Mouse (Mus musculus) MEL (cell line): Measurements from ENCODE around the gene Sart3. TPM values are rescaled to one million over a fixed set of nuclear protein-coding genes. Genes with fewer than 3 reads are reported as not detected.

Experiments
- DNase-seq: peaks from one replicate; pipeline ENCODE4 v3.0.0; 2011; ENCODE audit warnings: low read depth, low spot score
- H3K27ac ChIP-seq: 2 replicates; pipeline ENCODE4 v1.5.1; 2012; ENCODE audit warnings: low read depth, mild to moderate bottlenecking, control low read depth, low read length, moderate library complexity; ENCODE audit not compliant: control insufficient read depth
- H3K27me3 ChIP-seq, 2 experiments: fragments of 150-350 bp in 1 of 2; sonication (generic) in 1 of 2; 2 replicates each; pipeline ENCODE4 v1.6.1; 2012; ENCODE audit warnings: low read length in 2 of 2, mild to moderate bottlenecking in 2 of 2, improper control_type of control experiment in 1 of 2, moderate library complexity in 1 of 2; ENCODE audit not compliant: insufficient read depth in 2 of 2, control insufficient read depth in 1 of 2
- H3K36me3 ChIP-seq, 2 experiments: 2 replicates each; pipeline ENCODE4 v1.6.1; 2012 to 2014; ENCODE audit warnings: low read length in 2 of 2, improper control_type of control experiment in 1 of 2, inconsistent platforms in 1 of 2, mild to moderate bottlenecking in 1 of 2; ENCODE audit not compliant: insufficient read depth in 2 of 2, control insufficient read depth in 1 of 2
- H3K4me1 ChIP-seq, 2 experiments: fragments of 150-350 bp in 1 of 2; sonication (generic) in 1 of 2; 2 replicates each; pipeline ENCODE4 v1.6.1; 2012; ENCODE audit warnings: low read length in 2 of 2, improper control_type of control experiment in 1 of 2, mild to moderate bottlenecking in 1 of 2; ENCODE audit not compliant: insufficient read depth in 2 of 2, control insufficient read depth in 1 of 2
- H3K4me3 ChIP-seq, 2 experiments: fragments of 150-350 bp in 1 of 2; sonication (generic) in 1 of 2; 2 replicates each; pipeline ENCODE4 v1.5.1; 2012; ENCODE audit warnings: low read depth in 2 of 2, low read length in 2 of 2, mild to moderate bottlenecking in 2 of 2, moderate library complexity in 2 of 2, control low read depth in 1 of 2, improper control_type of control experiment in 1 of 2; ENCODE audit not compliant: control insufficient read depth in 1 of 2, insufficient read depth in 1 of 2
- H3K79me2 ChIP-seq: 2 replicates; pipeline ENCODE4 v1.6.1; 2012; ENCODE audit warnings: mild to moderate bottlenecking, low read length, moderate library complexity; ENCODE audit not compliant: control insufficient read depth, poor library complexity, insufficient read depth
- H3K9ac ChIP-seq: 2 replicates; pipeline ENCODE4 v1.6.1; 2012; ENCODE audit warnings: low read depth, mild to moderate bottlenecking, control low read depth, low read length, moderate library complexity; ENCODE audit not compliant: control insufficient read depth, poor library complexity, severe bottlenecking
- H3K9me3 ChIP-seq: fragments of 150-350 bp; sonication (generic); replicated peaks from 2 replicates; pipeline ENCODE4 v1.6.1; 2012; ENCODE audit warnings: mild to moderate bottlenecking, low read length, improper control_type of control experiment, moderate library complexity; ENCODE audit not compliant: insufficient read depth
- ELF1 ChIP-seq: IDR thresholded peaks from 2 replicates; pipeline ENCODE4 v1.6.1; 2014; ENCODE audit warnings: low read depth, mild to moderate bottlenecking, inconsistent platforms, low read length, improper control_type of control experiment, moderate library complexity
- GATA1 ChIP-seq: IDR thresholded peaks from 2 replicates; pipeline ENCODE4 v1.6.1; 2011; ENCODE audit warnings: low read depth, low read length, improper control_type of control experiment
- KAT2A ChIP-seq: conservative IDR thresholded peaks from 2 replicates; pipeline ENCODE4 v1.6.1; 2012; ENCODE audit warnings: low read depth, low read length, improper control_type of control experiment, inconsistent platforms
- MAZ ChIP-seq: IDR thresholded peaks from 2 replicates; pipeline ENCODE4 v1.6.1; 2012; ENCODE audit warnings: low read depth, mild to moderate bottlenecking, inconsistent platforms, low read length, improper control_type of control experiment
- MXI1 ChIP-seq: IDR thresholded peaks from 2 replicates; pipeline ENCODE4 v1.6.1; 2011; ENCODE audit warnings: mild to moderate bottlenecking, low read depth, low read length, improper control_type of control experiment
- MYB ChIP-seq: IDR thresholded peaks from 2 replicates; pipeline ENCODE4 v1.6.1; 2011; ENCODE audit warnings: mild to moderate bottlenecking, low read depth, low read length, improper control_type of control experiment
- NELFE ChIP-seq: IDR thresholded peaks from 2 replicates; pipeline ENCODE4 v1.6.1; 2011; ENCODE audit warnings: low read depth, low read length, improper control_type of control experiment
- POLR2AphosphoS2 ChIP-seq: IDR thresholded peaks from 2 replicates; pipeline ENCODE4 v1.6.1; 2011; ENCODE audit warnings: low read length, improper control_type of control experiment
- POLR2AphosphoS5 ChIP-seq: IDR thresholded peaks from 2 replicates; pipeline ENCODE4 v1.6.1; 2012; ENCODE audit warnings: low read depth, borderline replicate concordance, mild to moderate bottlenecking, inconsistent platforms, low read length, moderate library complexity, mixed read lengths
- RAD21 ChIP-seq: IDR thresholded peaks from 2 replicates; pipeline ENCODE4 v1.6.1; 2011; ENCODE audit warnings: mild to moderate bottlenecking, low read depth, low read length, improper control_type of control experiment
- SMC3 ChIP-seq: IDR thresholded peaks from 2 replicates; pipeline ENCODE4 v1.6.1; 2011; ENCODE audit warnings: low read depth, low read length, improper control_type of control experiment
- USF1 ChIP-seq: IDR thresholded peaks from 2 replicates; pipeline ENCODE4 v1.6.1; 2014; ENCODE audit warnings: low read depth, mild to moderate bottlenecking, inconsistent platforms, low read length, improper control_type of control experiment, moderate library complexity
- ZC3H11A ChIP-seq: IDR thresholded peaks from 2 replicates; pipeline ENCODE4 v1.6.1; 2012; ENCODE audit warnings: low read depth, mild to moderate bottlenecking, inconsistent platforms, low read length, improper control_type of control experiment
- ZKSCAN1 ChIP-seq: IDR thresholded peaks from 2 replicates; pipeline ENCODE4 v1.6.1; 2012; ENCODE audit warnings: low read depth, mild to moderate bottlenecking, inconsistent platforms, low read length, improper control_type of control experiment, moderate library complexity
- polyA plus RNA-seq, 2 experiments: library from polyadenylated mRNA; stranded (reverse) in 1 of 2; unstranded in 1 of 2; fragments of >175 nt in 1 of 2; fragments of >200 nt in 1 of 2; gene quantifications; 2 replicates each; pipeline versions ENCODE4 v1.2.1 to v1.2.4; 2012; ENCODE audit warnings: low replicate concordance in 2 of 2, low read depth in 1 of 2; ENCODE audit not compliant: insufficient read length in 2 of 2, insufficient read depth in 1 of 2, missing spikeins in 1 of 2
- total RNA-seq: library from RNA; depleted of rRNA; stranded (reverse); fragments of 300-350 nt; gene quantifications from 2 replicates; pipeline ENCODE4 v1.2.3, GENCODE M21; 2012

Gene Sart3
- total and polyA plus RNA-seq, 3 experiments, result 41.4 to 74.4 TPM; not detected in 1

- H3K9me3 ChIP-seq, result no peaks in the 10 kb centered on the region
- no peaks in the 10 kb centered on the region; a peak in 1 of 4 replicates for H3K27me3 ChIP-seq
- TF ChIP-seq KAT2A (no peak), USF1 (no peak), POLR2AphosphoS2 (no peak)
- no peak overlapping the region for H3K27ac ChIP-seq
- H3K79me2 ChIP-seq, result no peaks in the 10 kb centered on the region
- no peaks in the 10 kb centered on the region for H3K4me1 ChIP-seq
- no peak overlapping the region for H3K9ac ChIP-seq
- H3K4me3 ChIP-seq, result no peak overlapping the region
- no peak for DNase-seq
- no peaks in the 10 kb centered on the region for H3K36me3 ChIP-seq
Measured at GRCm38 (mm10) chr5:113804395-113804966, 32.2 kb upstream of the Sart3 start.

GRCm38 (mm10) chr5:113800280-113800679, 28.0 kb upstream of the Sart3 start, which contains the start of gene Tmem119:
TSS of gene Tmem119 (minus strand) at chr5:113800516.
- H3K9me3 ChIP-seq, result no peaks in the 10 kb centered on the region
- H3K27me3 ChIP-seq, result no peaks in the 10 kb centered on the region
- no peak for TF ChIP-seq MAZ
- TF ChIP-seq NELFE, result no peak
- TF ChIP-seq GATA1, result no peak
- no peak for TF ChIP-seq SMC3
- no peak for TF ChIP-seq ELF1
- TF ChIP-seq MYB, result no peak
- TF ChIP-seq, all 39 proteins: peak for 0
- Histone ChIP-seq H3K79me2 (no peaks in the 10 kb centered on the region), H3K36me3 (no peaks in the 10 kb centered on the region), H3K4me1 (no peaks in the 10 kb centered on the region), H3K9ac (no peak within 1 kb of the TSS), H3K27ac (no peak within 1 kb of the TSS), H3K4me3 (no peak within 1 kb of the TSS)
- no peak for DNase-seq

GRCm38 (mm10) chr5:113799691-113800090, 27.4 kb upstream of the Sart3 start:
- no peaks in the 10 kb centered on the region for H3K9me3 ChIP-seq
- DNase-seq, result no peak
- H3K79me2 ChIP-seq, result no peaks in the 10 kb centered on the region
- no peak overlapping the region for H3K4me3 ChIP-seq
- H3K4me1 ChIP-seq, result no peaks in the 10 kb centered on the region
- no peak overlapping the region for H3K9ac ChIP-seq
- no peaks in the 10 kb centered on the region for H3K27me3 ChIP-seq
- H3K36me3 ChIP-seq, result no peaks in the 10 kb centered on the region
- H3K27ac ChIP-seq, result no peak overlapping the region
- TF ChIP-seq NELFE, result no peak
- TF ChIP-seq MXI1, result no peak
- no peak for TF ChIP-seq POLR2AphosphoS5
- no peak for TF ChIP-seq RAD21
- no peak for TF ChIP-seq ZKSCAN1
- TF ChIP-seq ZC3H11A, result no peak
